Mouse (Mus musculus) thymus, adult 2 months (tissue): ENCODE measurements around the gene Pknox2.

Source experiments
- CTCF ChIP-seq: fragments of 200-500 bp; IDR thresholded peaks from 2 replicates; pipeline ENCODE4 v1.5.1; 2012; ENCODE audit warnings: mild to moderate bottlenecking, control low read depth, low read length, moderate library complexity, borderline replicate concordance; ENCODE audit not compliant: control insufficient read depth, poor library complexity, insufficient read depth; ENCODE audit errors: extremely low read depth
- POLR2A ChIP-seq: fragments of 200-500 bp; IDR thresholded peaks from 2 replicates; pipeline ENCODE4 v1.6.1; 2012; ENCODE audit warnings: mild to moderate bottlenecking, low read length, control low read depth, moderate library complexity; ENCODE audit not compliant: control insufficient read depth, poor library complexity, insufficient read depth; ENCODE audit errors: extremely low read depth

DNA sequence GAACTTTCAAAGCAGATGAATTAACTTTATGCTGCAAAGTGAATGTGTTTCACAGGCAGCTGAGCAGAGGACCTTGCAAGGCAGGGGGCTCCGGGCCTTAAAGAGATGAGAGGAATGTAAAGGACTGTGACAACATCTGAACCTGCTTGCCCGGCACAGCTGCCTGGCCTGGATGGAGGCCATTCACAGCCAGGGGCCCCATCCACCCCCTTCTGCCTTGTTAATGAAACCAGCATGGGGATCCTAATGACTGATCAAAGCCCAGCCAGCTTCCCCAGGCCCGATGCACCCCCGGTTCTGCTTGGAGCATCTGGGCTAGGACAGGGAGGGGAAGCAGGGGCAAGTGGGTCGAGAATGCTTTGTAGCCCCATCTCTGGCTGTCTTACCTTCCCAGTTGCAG is 183.0 kb downstream of the Pknox2 start:
- no peak for TF ChIP-seq POLR2A
- TF ChIP-seq CTCF = no peak
